Mouse (Mus musculus) cerebellum, postnatal 10 days (tissue): ENCODE data around the gene Ddx23.

Experiments used
- DNase-seq, 2 experiments: peaks; one replicate each; pipeline ENCODE4 v3.0.0; 2021; ENCODE audit warnings: mixed read lengths in 2 of 2

The Ddx23 gene

GRCm38 (mm10) chr15:98632107-98632744 lies 30.5 kb downstream of the Ddx23 start:
- peak; percentile 70 to 73 for DNase-seq

DNA sequence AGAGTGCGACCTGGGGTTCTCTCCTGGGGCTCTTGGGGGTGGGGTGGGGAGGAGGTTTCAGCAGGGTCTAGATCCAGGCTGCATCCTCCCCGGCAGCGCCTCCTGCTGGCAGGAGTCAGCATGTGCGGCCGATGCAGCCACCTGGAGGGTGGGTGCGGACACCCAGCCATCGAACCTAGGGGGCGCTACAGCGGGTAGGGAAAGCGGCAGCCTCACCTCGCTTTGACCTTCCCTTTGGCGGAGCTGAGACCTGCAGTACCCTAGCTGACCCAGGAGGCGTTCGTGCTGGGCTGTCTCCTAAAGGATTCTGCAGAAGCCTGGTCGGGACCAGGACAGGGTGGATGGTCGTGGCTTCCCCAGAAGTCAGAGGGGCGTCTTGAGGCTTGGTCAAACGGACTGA lies 31.2 kb downstream of the Ddx23 start:
- peak; percentile 88 to 95 for DNase-seq

GRCm38 (mm10) chr15:98630540-98630939 lies 32.2 kb downstream of the Ddx23 start, which contains the start of gene Cacnb3:
Cacnb3 (plus strand) TSS chr15:98630840.
- no peak for DNase-seq

- DNase-seq, result no peak
Observed at GRCm38 (mm10) chr15:98629464-98629863, 33.2 kb downstream of the Ddx23 start.

- peak; percentile 64 to 65 for DNase-seq
Observed at GRCm38 (mm10) chr15:98628589-98629254, 34.0 kb downstream of the Ddx23 start.

GRCm38 (mm10) chr15:98626487-98627212 lies 36.0 kb downstream of the Ddx23 start:
- DNase-seq, result no peak

DNA sequence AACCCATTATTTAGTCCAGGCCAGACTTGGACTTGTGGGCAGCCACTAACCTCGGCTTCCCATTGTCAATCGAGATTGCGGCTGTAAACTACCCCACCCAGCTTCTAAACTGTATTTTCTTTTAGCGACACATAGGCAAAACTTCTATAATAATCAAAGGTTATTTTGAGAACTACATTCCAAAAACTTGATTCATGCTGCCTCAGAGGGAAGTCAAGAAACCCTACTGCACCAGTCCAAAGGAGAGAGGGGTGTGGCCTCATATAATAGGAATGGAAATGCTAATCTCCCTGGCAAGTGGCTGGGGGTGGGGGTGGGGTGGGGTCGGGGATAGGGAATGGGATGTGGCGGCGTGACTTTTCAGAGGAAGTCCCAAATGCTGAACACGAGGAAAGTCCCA lies 36.6 kb downstream of the Ddx23 start:
- no peak for DNase-seq

- no peak for DNase-seq
Observed at GRCm38 (mm10) chr15:98623361-98623821, 39.3 kb downstream of the Ddx23 start.

- no peak for DNase-seq
Observed at GRCm38 (mm10) chr15:98622721-98623120, 40.0 kb downstream of the Ddx23 start.

DNA sequence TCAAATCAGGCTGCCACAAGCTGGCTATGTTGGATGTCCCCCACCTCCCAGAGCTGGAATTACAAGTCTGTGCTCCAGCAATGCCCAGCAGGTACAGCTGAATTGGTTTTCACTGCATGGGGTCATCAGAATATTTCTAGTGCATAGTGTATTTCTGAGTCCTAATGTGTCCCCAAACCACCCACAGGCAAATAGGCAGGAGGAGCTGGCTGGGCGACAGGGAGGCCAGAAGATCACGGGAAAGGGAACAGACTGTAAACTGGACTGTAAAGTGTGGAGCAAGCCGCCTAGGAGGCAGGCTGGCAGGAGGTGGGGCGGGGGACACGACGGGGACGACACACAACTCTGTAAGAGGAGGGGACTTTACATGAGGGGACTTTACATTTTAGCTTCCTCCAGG lies 40.5 kb downstream of the Ddx23 start:
- DNase-seq, result no peak

DNA sequence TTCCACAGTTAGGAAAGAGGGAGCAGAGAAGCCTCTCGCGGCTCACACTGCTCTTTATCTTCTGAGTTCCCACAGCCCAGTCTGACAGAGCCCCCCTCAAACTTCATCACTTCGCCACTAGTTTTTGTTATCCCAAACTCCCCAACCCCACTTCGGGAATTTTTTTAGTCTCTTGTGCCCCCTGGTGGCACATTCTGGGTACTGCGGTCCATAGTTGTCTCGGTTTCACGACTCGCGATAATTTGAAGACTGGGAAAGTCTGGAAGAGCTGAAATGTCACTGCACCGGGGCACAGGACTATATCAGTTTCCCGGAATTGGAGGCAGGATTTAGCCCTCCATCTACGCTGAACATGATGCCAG lies 45.5 kb downstream of the Ddx23 start:
- peak; percentile 84 to 88 for DNase-seq

DNA sequence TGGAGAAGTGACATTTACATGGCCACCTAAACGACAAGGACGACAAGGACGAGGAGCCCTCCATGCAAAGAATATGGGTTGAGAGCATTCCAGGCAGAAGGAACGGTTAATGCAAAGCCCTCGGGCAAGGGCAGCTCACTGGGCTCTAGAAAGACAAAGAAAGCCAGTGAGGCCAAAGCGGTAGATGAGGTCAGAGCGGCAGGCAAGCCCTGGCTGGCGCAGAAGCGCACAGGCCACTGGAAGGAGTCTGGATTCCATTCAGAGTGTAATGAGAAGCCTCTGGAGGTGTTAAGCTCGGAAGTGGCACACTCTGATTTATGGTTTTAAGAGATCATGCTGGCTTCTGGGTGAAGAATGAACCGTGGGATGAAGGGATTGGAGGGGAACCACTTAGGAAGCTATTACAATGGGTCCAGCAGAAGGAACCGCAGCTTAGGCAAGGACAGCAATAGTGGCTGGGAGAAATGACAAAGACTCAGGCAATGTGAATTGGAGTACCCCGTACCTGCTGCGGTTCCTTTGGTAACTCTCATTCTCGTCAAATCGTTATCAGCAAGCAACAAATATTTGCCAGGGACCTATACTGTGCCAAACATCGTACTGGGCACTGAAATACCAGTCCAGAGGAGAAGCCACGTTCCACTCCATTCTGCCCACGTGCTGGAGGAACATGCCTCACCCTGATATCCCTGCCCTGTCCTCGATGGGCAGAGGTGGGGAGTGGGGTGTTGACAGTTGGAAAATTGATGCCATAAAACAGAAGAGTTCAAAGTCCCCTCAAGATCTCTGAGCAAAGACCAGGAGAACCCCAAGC lies 46.1 kb downstream of the Ddx23 start:
- DNase-seq, result no peak

DNA sequence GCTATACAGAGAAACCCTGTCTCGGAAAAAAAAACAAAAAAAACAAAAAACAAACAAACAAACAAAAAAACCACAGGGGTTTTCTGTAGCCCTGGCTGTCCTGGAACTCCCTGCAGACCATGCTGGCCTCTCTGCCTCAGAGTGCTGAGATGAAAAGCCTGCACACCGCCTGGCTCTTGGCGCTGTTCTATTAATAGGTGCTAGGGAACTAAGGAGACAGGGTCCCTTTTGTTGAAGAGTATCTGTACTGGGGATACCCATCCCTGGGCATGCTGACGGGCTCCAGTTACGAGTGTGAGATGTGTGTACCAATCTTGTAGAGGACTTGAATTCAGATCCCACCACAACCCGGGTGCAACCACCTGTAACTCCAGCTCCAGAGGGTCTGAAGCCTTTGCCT lies 46.9 kb downstream of the Ddx23 start:
- DNase-seq, result no peak

- DNase-seq, result no peak
Observed at GRCm38 (mm10) chr15:98614971-98615370, 47.7 kb downstream of the Ddx23 start.

DNA sequence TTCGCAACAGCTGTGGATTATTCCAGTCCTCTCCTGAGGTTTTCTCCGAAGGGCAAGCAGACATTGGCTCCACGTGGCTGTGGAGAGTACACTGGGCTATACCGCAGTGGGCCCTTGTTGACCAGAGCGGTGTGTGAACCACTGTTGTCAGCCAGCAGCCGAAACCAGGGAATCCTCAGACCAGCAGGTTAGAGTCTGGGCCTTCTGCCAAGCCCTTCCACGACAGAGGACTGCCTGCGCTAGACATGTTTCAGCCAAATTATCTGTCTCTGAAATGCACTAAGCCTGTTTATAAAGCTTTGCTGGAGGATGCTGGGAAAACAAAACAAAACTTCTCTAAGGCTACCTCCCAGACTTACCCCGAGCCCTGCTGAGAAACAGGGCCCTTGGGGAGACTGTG lies 48.1 kb downstream of the Ddx23 start:
- DNase-seq, result peak; percentile 84 to 86

DNA sequence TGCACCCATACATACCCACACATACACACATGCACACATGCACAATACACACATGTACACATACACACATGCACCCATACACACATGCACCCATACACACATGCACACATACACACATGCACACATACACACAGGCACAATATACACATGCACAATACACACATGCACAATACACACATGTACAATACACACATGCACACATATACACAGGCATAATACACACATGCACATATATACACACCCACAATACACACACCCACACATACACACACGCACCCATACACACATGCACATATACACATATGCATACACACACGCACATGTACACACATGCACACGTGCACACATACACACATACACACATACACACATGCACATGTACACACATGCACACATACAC lies 50.5 kb downstream of the Ddx23 start:
- no peak for DNase-seq

GRCm38 (mm10) chr15:98610131-98610633 lies 52.5 kb downstream of the Ddx23 start:
- DNase-seq, result no peak

DNA sequence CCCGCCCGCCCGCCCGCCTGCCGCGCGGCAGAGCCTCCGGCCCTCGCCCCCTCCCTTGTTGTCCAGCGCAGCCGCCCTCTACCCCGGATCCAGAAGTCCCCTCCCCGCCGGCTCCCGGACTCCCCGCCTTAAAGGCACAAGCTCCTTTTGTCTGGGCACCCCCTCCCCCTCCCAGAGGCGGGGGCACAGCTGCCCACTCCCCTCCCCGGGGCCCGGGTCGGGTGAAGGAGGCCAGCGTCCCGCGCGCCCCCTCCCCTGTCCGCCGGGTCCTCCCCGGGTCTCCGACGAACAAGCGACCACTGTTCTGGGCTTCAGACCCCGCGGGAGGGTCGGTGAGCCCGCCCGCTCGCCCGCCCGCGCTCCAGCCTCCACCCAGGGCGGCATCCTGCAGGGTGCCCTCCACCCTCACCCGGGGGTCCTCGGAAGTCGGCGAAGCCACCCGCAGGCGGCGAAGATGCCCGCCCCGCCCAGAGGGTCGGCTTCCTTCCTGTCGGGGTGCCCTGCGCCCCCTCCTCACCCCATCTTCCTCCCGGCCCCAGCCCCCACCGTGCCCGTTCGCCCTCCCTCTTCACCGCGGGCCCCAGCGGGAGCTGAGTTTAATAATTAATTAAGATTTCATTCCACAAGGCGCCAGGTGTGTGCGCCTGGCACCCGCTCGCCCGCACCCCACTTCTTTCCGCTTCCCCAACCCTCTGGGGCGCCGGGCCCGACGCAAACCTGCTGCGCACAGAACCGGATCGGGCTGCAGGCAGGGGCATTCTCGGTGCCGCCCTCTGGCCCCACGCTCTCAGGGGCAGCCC lies 53.2 kb downstream of the Ddx23 start, which contains the start of gene Adcy6:
Gene Adcy6 (minus strand): TSS at position 746 of the 800 bp plus-strand sequence.
- DNase-seq, result peak; percentile 90 to 92

DNA sequence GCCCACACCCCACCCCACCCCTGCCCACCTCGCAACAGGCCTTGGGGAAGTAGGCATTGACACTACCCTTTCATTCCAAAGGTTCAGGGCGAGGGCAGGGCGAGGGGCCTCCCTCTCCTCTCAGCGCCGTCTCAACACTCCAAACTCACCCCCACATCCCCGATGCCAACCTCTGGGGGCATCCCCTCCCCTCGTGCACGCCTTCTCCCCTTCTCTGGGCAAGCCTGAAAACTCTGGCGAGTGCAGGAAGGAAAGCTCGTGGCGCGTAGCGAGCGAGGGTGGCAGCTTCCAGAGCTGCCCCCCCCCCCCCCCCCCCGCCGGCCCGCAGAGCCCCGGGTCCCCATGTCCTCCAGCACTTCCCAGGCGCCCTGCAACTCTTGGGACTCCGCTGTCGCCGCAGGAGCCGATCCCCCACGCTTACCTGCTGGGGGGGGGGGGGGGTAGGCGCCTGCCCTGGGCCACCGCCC lies 53.9 kb downstream of the Ddx23 start:
- peak; percentile 45 to 46 for DNase-seq

GRCm38 (mm10) chr15:98608058-98608783 lies 54.5 kb downstream of the Ddx23 start:
- no peak for DNase-seq

- no peak for DNase-seq
Observed at GRCm38 (mm10) chr15:98607557-98607956, 55.1 kb downstream of the Ddx23 start.
